Mouse (Mus musculus): Measurements from ENCODE around the gene Ptger4. TPM values are rescaled to one million over a fixed set of nuclear protein-coding genes. Genes with fewer than 3 reads are reported as not detected.

Gene Ptger4
- total RNA-seq, 2 experiments from 2014 or later, result 2.8 to 3.4 TPM

GRCm38 (mm10) chr15:5185366-5186292 is 58.4 kb downstream of the Ptger4 start, which contains the start of gene Ttc33:
Gene Ttc33 (plus strand): TSS chr15:5185525.
- DNase-seq, result peak; percentile 82
- intact Hi-C loops (cut with DNase I), result no loop called here

GRCm38 (mm10) chr15:5184668-5185330 is 59.2 kb downstream of the Ptger4 start:
- intact Hi-C loops (cut with DNase I), result no loop called here
- peak; percentile 13 for DNase-seq

- intact Hi-C loops (cut with DNase I), result no loop called here
- DNase-seq, result no peak
Measured at GRCm38 (mm10) chr15:5173217-5173820, 70.7 kb downstream of the Ptger4 start.

- intact Hi-C loops (cut with DNase I), result no loop called here
- no peak for DNase-seq
Measured at GRCm38 (mm10) chr15:5165121-5165773, 78.7 kb downstream of the Ptger4 start.

GRCm38 (mm10) chr15:5158827-5159226 is 85.2 kb downstream of the Ptger4 start:
- intact Hi-C loops (cut with DNase I), result no loop called here
- DNase-seq, result no peak

- DNase-seq, result no peak
- intact Hi-C loops (cut with DNase I), result no loop called here
Measured at GRCm38 (mm10) chr15:5157386-5157785, 86.6 kb downstream of the Ptger4 start.

Other genes starting within 250 kb of the Ptger4 start
- under 1 TPM; 0.22 to 0.46 TPM for gene C7, start 180.4 kb downstream of the Ptger4 start, total RNA-seq (2021)
- gene Card6, start 135.6 kb downstream of the Ptger4 start, total RNA-seq (2021), result 1 to 10 TPM in 1 of 2 experiments, under 1 TPM in 1; 0.88 to 1.7 TPM
- 100 to 1,000 TPM; 301 to 319 TPM for gene Rpl37, start 127.5 kb downstream of the Ptger4 start, total RNA-seq (2021)
- gene Prkaa1, start 100.3 kb downstream of the Ptger4 start, total RNA-seq (2021), result 10 to 100 TPM; 20.1 to 20.3 TPM
- 10 to 100 TPM; 38.9 to 39.9 TPM for gene Ttc33, start 58.7 kb downstream of the Ptger4 start, total RNA-seq (2021)

Measured in left cerebral cortex, postnatal 4 days (tissue).